Mouse (Mus musculus) lung, postnatal 10 days (tissue): Measurements from ENCODE around the gene Map3k7cl.

Experiments
- DNase-seq: peaks from one replicate; pipeline ENCODE4 v3.0.0; 2021

The Map3k7cl gene

GRCm38 (mm10) chr16:87644111-87644770, 91.1 kb downstream of the Map3k7cl start:
- no peak for DNase-seq
